Mouse (Mus musculus) ES-E14 (cell line): ENCODE measurements around the gene Kifc5b. TPM values are rescaled to one million over a fixed set of nuclear protein-coding genes. Genes with fewer than 3 reads are reported as not detected.
A peak's percentile ranks its signal among the peaks of the same experiment; 100 is the strongest.

Source experiments
- DNase-seq: peaks from one replicate; pipeline ENCODE4 v3.0.0-alpha.2; 2013; ENCODE audit warnings: low read depth, low spot score
- H3K27ac ChIP-seq: 2 replicates; pipeline ENCODE4 v1.5.1; 2012; ENCODE audit warnings: low read depth, mild to moderate bottlenecking, low read length, moderate library complexity, mixed read lengths; ENCODE audit not compliant: poor library complexity, insufficient read depth, severe bottlenecking
- H3K36me3 ChIP-seq: 2 replicates; pipeline ENCODE4 v1.6.1; 2012; ENCODE audit warnings: mild to moderate bottlenecking, low read length, moderate library complexity, mixed read lengths; ENCODE audit not compliant: control insufficient read depth, poor library complexity, insufficient read depth, severe bottlenecking
- H3K4me1 ChIP-seq, 2 experiments: fragments of 150-350 bp in 1 of 2; sonication (generic) in 1 of 2; 2 replicates each; pipeline ENCODE4 v1.6.1; 2012; ENCODE audit warnings: low read length in 2 of 2, mild to moderate bottlenecking in 1 of 2, mixed read lengths in 1 of 2; ENCODE audit not compliant: control insufficient read depth in 2 of 2, insufficient read depth in 2 of 2, poor library complexity in 1 of 2
- H3K4me3 ChIP-seq, 2 experiments: fragments of 150-350 bp in 1 of 2; sonication (generic) in 1 of 2; 2 replicates each; pipeline ENCODE4 v1.5.1; 2012; ENCODE audit warnings: low read length in 2 of 2, low read depth in 1 of 2, mild to moderate bottlenecking in 1 of 2, mixed read lengths in 1 of 2; ENCODE audit not compliant: insufficient read depth in 1 of 2, poor library complexity in 1 of 2, severe bottlenecking in 1 of 2
- H3K9ac ChIP-seq: 2 replicates; pipeline ENCODE4 v1.6.1; 2012; ENCODE audit warnings: low read depth, mild to moderate bottlenecking, low read length, mixed read lengths; ENCODE audit not compliant: poor library complexity, insufficient read depth, severe bottlenecking
- H3K9me3 ChIP-seq: fragments of 150-350 bp; sonication (generic); 2 replicates; pipeline ENCODE4 v1.6.1; 2012; ENCODE audit warnings: low read depth, mild to moderate bottlenecking, low read length; ENCODE audit not compliant: control insufficient read depth, insufficient read depth
- CHD2 ChIP-seq: IDR thresholded peaks from 2 replicates; pipeline ENCODE4 v1.6.1; 2014; ENCODE audit warnings: mild to moderate bottlenecking, low read depth, low read length, inconsistent platforms
- HCFC1 ChIP-seq: IDR thresholded peaks from 2 replicates; pipeline ENCODE4 v1.6.1; 2012; ENCODE audit warnings: low read length, inconsistent platforms, borderline replicate concordance; ENCODE audit not compliant: insufficient read depth
- MAFK ChIP-seq: IDR thresholded peaks from 2 replicates; pipeline ENCODE4 v1.6.1; 2014; ENCODE audit warnings: mild to moderate bottlenecking, low read depth, low read length, inconsistent platforms; ENCODE audit not compliant: insufficient read depth
- ZC3H11A ChIP-seq: IDR thresholded peaks from 2 replicates; pipeline ENCODE4 v1.6.1; 2012; ENCODE audit warnings: low read depth, mild to moderate bottlenecking, inconsistent platforms, low read length, borderline replicate concordance
- ZNF384 ChIP-seq: IDR thresholded peaks from 2 replicates; pipeline ENCODE4 v1.6.1; 2012; ENCODE audit warnings: low read depth, low read length, inconsistent platforms
- in situ Hi-C, 2 experiments: fragments of 600-800 bp; cut with MboI; formaldehyde crosslinking; loops; one replicate each; pipeline ENCODE4 v1.15.1; 2025; ENCODE audit warnings: low sequenced_read_pairs in 2 of 2, inconsistent platforms in 1 of 2; ENCODE audit not compliant: unreplicated experiment in 2 of 2
- total RNA-seq: library from RNA; depleted of rRNA; stranded (reverse); fragments of 300-350 nt; gene quantifications from 2 replicates; pipeline ENCODE4 v1.2.3, GENCODE M21; 2012

Kifc5b gene
- total RNA-seq, 1 experiment: 52.5 TPM

GRCm38 (mm10) chr17:26945824-26946495, 29.1 kb downstream of the Kifc5b start:
- Histone ChIP-seq H3K4me3 (peak overlapping the region; percentile 53 to 65), H3K36me3 (no peaks in the 10 kb centered on the region), H3K4me1 (peaks cover 0 to 22% of the 10 kb centered on the region in 2 experiments; a peak in 2 of 4 replicates), H3K27ac (no peak overlapping the region), H3K9me3 (no peaks in the 10 kb centered on the region), H3K9ac (peak overlapping the region; percentile 74)
- no peak for DNase-seq
- in situ Hi-C loops: no loop called here
- TF ChIP-seq CHD2: no peak
- TF ChIP-seq ZNF384: no peak
- TF ChIP-seq MAFK: no peak
- no peak for TF ChIP-seq HCFC1
- TF ChIP-seq ZC3H11A: no peak

- H3K36me3 ChIP-seq: no peaks in the 10 kb centered on the region
- H3K9me3 ChIP-seq: no peaks in the 10 kb centered on the region
- in situ Hi-C loops: no loop called here
- H3K27ac ChIP-seq: no peak overlapping the region
- peak overlapping the region; percentile 74 for H3K9ac ChIP-seq
- TF ChIP-seq ZC3H11A (no peak), MAFK (no peak), HCFC1 (no peak), CHD2 (no peak), ZNF384 (no peak)
- peaks cover 0 to 25% of the 10 kb centered on the region in 2 experiments; a peak in 2 of 4 replicates for H3K4me1 ChIP-seq
- peak overlapping the region; percentile 53 to 65 for H3K4me3 ChIP-seq
- DNase-seq: no peak
Observed at GRCm38 (mm10) chr17:26946567-26946966, 29.7 kb downstream of the Kifc5b start.

- Histone ChIP-seq H3K9ac (no peak overlapping the region), H3K27ac (no peak overlapping the region), H3K4me3 (0 out of 4 replicates have a peak overlapping the region, but pooled peaks have one; percentile 26 to 65), H3K4me1 (peaks cover 0 to 27% of the 10 kb centered on the region in 2 experiments; a peak in 2 of 4 replicates), H3K36me3 (no peaks in the 10 kb centered on the region), H3K9me3 (no peaks in the 10 kb centered on the region)
- no peak for TF ChIP-seq CHD2
- TF ChIP-seq MAFK: no peak
- no peak for TF ChIP-seq ZNF384
- no peak for TF ChIP-seq HCFC1
- no peak for TF ChIP-seq ZC3H11A
- in situ Hi-C loops: no loop called here
- no peak for DNase-seq
Observed at GRCm38 (mm10) chr17:26947231-26948100, 30.6 kb downstream of the Kifc5b start.

GRCm38 (mm10) chr17:26948316-26949050, 31.6 kb downstream of the Kifc5b start:
- Histone ChIP-seq H3K9me3 (no peaks in the 10 kb centered on the region), H3K36me3 (no peaks in the 10 kb centered on the region; the same call in 1 of the 2 replicates), H3K4me3 (peak overlapping the region; percentile 50 to 77), H3K9ac (peak overlapping the region; percentile 69), H3K27ac (no peak overlapping the region), H3K4me1 (peaks cover 0 to 37% of the 10 kb centered on the region in 2 experiments; a peak in 2 of 4 replicates)
- no peak for DNase-seq
- in situ Hi-C loops: no loop called here
- TF ChIP-seq HCFC1 (no peak), ZNF384 (no peak), ZC3H11A (no peak), MAFK (no peak), CHD2 (no peak)
